Mouse (Mus musculus) midbrain, embryonic 15.5 days (tissue): ENCODE measurements around the gene Smim20. TPM values are rescaled to one million over a fixed set of nuclear protein-coding genes. Genes with fewer than 3 reads are reported as not detected.
A peak's percentile ranks its signal among the peaks of the same experiment; 100 is the strongest.

ENCODE experiments used
- ATAC-seq: fragments of 200-750 bp; cut with Nextera tagmentation; replicated peaks from 2 replicates; pipeline ENCODE4 v1.8.0; 2017; ENCODE audit warnings: moderate TSS enrichment
- H3K27ac ChIP-seq: fragments of 300-500 bp; sonication (generic); 2 replicates; pipeline ENCODE4 v1.5.1; 2015; ENCODE audit warnings: mild to moderate bottlenecking, inconsistent platforms
- H3K27me3 ChIP-seq: fragments of 300-500 bp; sonication (generic); replicated peaks from 2 replicates; pipeline ENCODE4 v1.6.1; 2015; ENCODE audit warnings: inconsistent platforms
- H3K36me3 ChIP-seq: fragments of 300-500 bp; sonication (generic); replicated peaks from 2 replicates; pipeline ENCODE4 v1.6.1; 2015; ENCODE audit warnings: inconsistent platforms
- H3K4me1 ChIP-seq: fragments of 300-500 bp; sonication (generic); 2 replicates; pipeline ENCODE4 v1.6.1; 2015; ENCODE audit warnings: inconsistent platforms
- H3K4me2 ChIP-seq: fragments of 300-500 bp; sonication (generic); 2 replicates; pipeline ENCODE4 v1.6.1; 2015; ENCODE audit warnings: inconsistent platforms, mild to moderate bottlenecking, moderate library complexity
- H3K4me3 ChIP-seq: fragments of 300-500 bp; sonication (generic); 2 replicates; pipeline ENCODE4 v1.5.1; 2015; ENCODE audit warnings: mild to moderate bottlenecking, inconsistent platforms
- H3K9ac ChIP-seq: fragments of 300-500 bp; sonication (generic); 2 replicates; pipeline ENCODE4 v1.6.1; 2015; ENCODE audit warnings: mild to moderate bottlenecking, inconsistent platforms
- H3K9me3 ChIP-seq: fragments of 300-500 bp; sonication (generic); 2 replicates; pipeline ENCODE4 v1.6.1; 2016; ENCODE audit warnings: inconsistent platforms
- WGBS: fragments of 180-500 bp; shearing (Covaris S2); methylation state at CpG from one replicate; pipeline ENCODE4 v1.1.7; 2015; ENCODE audit warnings: mixed read lengths; 5-methylcytosine and 5-hydroxymethylcytosine counted together
- polyA plus RNA-seq: library from polyadenylated mRNA; unstranded; fragments of >200 nt; fragmentation: Nextera tagmentation; extraction: Ambion mirVana; gene quantifications from 2 replicates; pipeline ENCODE4 v1.2.1, GENCODE M21; 2015

The Smim20 gene
- polyA plus RNA-seq, 1 experiment from 2014 or later: 67.8 TPM

DNA sequence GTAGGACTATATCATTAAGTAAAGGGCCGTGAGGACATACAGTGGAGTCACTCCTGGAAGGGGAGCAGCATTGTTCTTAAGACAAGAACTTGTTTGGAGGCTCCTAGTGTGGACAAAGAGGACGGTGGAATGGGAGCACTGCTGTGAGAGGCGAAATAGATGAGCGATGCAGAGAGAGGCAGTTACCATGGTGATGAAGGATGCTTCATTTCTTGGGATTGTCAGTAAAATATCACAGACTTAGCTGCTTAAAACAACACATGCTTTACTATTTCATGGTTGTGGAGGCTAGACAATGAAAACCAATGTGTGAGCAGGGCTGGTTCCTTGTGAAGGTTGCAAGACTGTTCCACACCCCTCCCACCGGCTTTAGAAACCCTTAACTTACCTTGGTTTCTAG, 27.7 kb downstream of the Smim20 start:
- Histone ChIP-seq H3K4me2 (no peak overlapping the region), H3K36me3 (no peaks in the 10 kb centered on the region), H3K4me1 (no peaks in the 10 kb centered on the region), H3K27me3 (no peaks in the 10 kb centered on the region), H3K9ac (no peak overlapping the region), H3K27ac (no peak overlapping the region), H3K9me3 (no peaks in the 10 kb centered on the region), H3K4me3 (no peak overlapping the region)
- 56% methylated on average over 5 of the region's 5 CpGs for WGBS
- ATAC-seq: peak; percentile 70

DNA sequence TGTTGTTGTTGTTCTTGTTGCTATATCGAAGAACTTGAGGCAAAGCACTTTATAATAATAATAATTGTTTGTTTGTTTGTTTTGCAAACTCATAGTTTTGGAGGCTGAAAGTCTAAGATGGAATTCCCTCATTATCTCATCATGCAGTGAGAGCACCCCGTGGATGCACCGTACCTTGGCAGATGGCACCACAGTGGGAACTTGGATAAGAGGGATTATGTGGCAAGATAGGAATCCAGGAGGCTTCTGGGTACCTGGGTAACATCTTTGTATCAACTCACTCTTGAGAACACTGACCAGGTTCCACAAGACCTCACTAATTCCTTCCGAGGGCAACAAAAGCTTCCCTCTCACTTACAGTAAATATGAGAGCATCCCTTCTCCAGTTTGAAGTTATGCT, 30.1 kb downstream of the Smim20 start:
- no peaks in the 10 kb centered on the region for H3K27me3 ChIP-seq
- WGBS: 83% methylated on average over 4 of the region's 4 CpGs
- ATAC-seq: no peak
- H3K9ac ChIP-seq: no peak overlapping the region
- H3K4me2 ChIP-seq: no peak overlapping the region
- H3K9me3 ChIP-seq: no peaks in the 10 kb centered on the region
- no peaks in the 10 kb centered on the region for H3K4me1 ChIP-seq
- no peaks in the 10 kb centered on the region for H3K36me3 ChIP-seq
- no peak overlapping the region for H3K27ac ChIP-seq
- no peak overlapping the region for H3K4me3 ChIP-seq

DNA sequence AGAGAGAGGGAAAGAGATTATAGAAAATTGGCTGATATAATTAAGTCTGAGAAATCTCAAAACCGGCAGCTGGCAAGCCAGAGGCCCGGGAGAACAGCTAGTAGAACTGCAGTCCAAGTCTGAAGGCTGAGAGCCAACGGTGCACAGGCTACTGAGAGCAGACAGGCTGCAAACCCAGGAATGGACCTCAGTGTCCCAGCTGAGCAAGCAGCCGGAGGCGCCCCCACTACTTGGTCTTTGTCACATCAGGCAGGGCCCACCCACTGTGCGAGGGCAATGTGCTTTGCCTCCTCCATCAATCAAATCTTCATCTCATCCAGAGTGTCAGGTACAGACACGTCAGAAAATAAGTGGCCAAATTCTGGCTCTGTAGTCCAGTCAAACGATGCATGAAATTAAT, 34.6 kb downstream of the Smim20 start:
- ATAC-seq: no peak
- Histone ChIP-seq H3K4me2 (no peak overlapping the region), H3K9me3 (no peaks in the 10 kb centered on the region), H3K4me3 (no peak overlapping the region), H3K27me3 (no peaks in the 10 kb centered on the region), H3K9ac (no peak overlapping the region), H3K4me1 (no peaks in the 10 kb centered on the region), H3K27ac (no peak overlapping the region), H3K36me3 (no peaks in the 10 kb centered on the region)
- 81% methylated on average over 8 of the region's 8 CpGs for WGBS

DNA sequence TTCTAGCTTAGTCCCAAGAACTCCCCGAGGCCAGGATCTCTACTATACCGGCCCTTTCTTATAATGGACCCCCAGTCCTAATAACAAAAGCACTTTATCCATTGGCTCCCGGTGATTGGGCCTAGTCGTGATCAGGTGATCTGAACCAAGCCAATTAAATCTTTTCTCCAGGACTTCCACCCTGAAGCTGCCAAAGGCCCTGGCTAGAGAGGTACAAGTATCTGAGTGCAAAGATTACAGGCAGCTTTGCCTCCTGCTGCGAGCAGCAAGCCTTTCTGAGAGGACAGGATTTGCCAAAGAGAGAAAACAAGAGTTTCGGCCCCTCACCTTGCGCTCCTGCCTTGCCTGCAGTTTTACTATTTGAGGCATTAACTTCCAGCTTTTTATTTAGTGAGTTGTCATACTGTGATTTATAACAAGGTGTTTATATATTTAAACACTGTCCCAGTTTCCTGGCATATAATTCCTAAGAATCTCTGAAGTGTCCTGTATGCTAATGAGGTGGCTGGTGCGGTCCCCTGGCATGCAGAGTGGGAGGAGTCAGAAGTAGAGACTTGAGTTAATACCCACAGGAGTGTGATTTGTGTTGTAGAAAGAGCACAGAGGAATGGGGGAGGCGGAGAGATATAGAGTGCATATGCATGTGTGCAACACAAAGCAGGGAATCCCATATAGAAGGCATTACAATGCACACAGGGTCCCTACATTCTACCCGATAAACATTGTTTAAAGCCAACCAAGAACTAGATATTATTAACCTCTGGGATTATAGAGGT, 36.2 kb downstream of the Smim20 start:
- no peak overlapping the region for H3K4me2 ChIP-seq
- H3K27me3 ChIP-seq: no peaks in the 10 kb centered on the region
- H3K9me3 ChIP-seq: no peaks in the 10 kb centered on the region
- no peaks in the 10 kb centered on the region for H3K36me3 ChIP-seq
- ATAC-seq: no peak
- no peak overlapping the region for H3K27ac ChIP-seq
- H3K4me3 ChIP-seq: no peak overlapping the region
- 73% methylated on average over 10 of the region's 10 CpGs for WGBS
- no peak overlapping the region for H3K9ac ChIP-seq
- H3K4me1 ChIP-seq: no peaks in the 10 kb centered on the region

DNA sequence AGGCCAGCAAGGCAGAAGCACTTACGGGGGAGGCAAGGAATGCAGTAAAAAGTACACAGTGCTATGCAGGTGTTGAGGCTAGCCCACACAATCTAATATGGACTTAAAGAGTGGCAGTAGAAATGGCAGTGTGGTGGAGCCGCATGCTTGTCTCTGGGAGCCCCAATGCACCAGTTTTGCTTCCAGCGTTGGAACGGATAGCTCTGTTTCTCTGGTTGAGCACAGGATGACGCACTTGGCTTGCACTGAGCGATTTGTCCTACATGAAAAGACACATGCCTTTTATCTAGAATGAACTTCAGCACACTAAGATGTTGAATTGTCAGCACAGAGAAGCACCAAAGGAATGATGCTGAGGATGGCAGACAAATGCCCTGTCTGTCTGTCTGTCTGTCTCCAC, 37.1 kb downstream of the Smim20 start:
- no peak for ATAC-seq
- Histone ChIP-seq H3K4me2 (no peak overlapping the region), H3K27me3 (no peaks in the 10 kb centered on the region), H3K27ac (no peak overlapping the region), H3K4me1 (no peaks in the 10 kb centered on the region), H3K4me3 (no peak overlapping the region), H3K9me3 (no peaks in the 10 kb centered on the region), H3K9ac (no peak overlapping the region), H3K36me3 (no peaks in the 10 kb centered on the region)
- 95% methylated on average over 6 of the region's 6 CpGs for WGBS

DNA sequence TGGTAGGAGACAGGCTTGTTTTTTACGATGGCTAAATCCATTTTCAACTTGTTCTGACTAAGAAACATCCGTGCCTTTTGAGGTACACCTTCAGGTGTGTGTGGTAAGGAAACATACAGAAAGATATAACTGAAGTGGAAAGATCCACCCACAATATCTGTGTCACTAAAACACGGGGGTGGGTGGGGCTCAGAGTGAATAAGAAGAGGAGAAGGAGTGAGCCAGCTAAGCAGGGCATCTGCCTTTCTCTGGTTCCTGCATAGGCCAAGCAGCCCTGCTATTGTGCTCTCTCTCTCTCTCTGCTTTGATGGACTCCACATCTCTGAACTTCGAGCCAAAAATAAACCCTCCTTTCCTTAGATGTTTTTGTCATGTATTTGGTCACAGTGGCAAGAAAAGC, 38.1 kb downstream of the Smim20 start:
- no peak overlapping the region for H3K4me2 ChIP-seq
- H3K27me3 ChIP-seq: no peaks in the 10 kb centered on the region
- no peak overlapping the region for H3K27ac ChIP-seq
- H3K4me3 ChIP-seq: no peak overlapping the region
- H3K9me3 ChIP-seq: no peaks in the 10 kb centered on the region
- 65% methylated on average over 4 of the region's 4 CpGs for WGBS
- H3K9ac ChIP-seq: no peak overlapping the region
- H3K36me3 ChIP-seq: no peaks in the 10 kb centered on the region
- no peak for ATAC-seq
- no peaks in the 10 kb centered on the region for H3K4me1 ChIP-seq

DNA sequence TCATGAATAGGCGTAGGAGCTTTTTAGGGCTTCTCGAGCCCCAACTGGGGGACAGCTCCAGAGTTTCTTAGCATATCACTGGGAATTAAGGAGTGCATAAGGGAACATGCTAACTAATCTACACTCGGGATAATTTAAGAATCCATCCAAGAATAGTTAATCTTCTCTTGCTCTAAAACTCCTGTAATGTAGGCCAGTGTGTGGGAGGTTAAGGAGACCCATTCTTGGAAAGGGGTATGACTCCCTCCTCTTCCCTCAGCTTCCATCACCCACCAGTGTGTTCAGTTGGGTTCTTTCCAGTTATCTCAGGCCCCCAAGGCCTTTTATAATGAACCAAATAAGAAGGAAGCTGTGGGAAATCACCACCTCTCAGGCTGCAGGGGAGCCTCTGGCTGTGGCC, 40.0 kb downstream of the Smim20 start:
- no peak overlapping the region for H3K4me3 ChIP-seq
- WGBS: 88% methylated on average over 3 of the region's 3 CpGs
- no peak for ATAC-seq
- H3K27me3 ChIP-seq: no peaks in the 10 kb centered on the region
- H3K9me3 ChIP-seq: no peaks in the 10 kb centered on the region
- H3K4me1 ChIP-seq: no peaks in the 10 kb centered on the region
- no peak overlapping the region for H3K27ac ChIP-seq
- no peaks in the 10 kb centered on the region for H3K36me3 ChIP-seq
- no peak overlapping the region for H3K9ac ChIP-seq
- no peak overlapping the region for H3K4me2 ChIP-seq

DNA sequence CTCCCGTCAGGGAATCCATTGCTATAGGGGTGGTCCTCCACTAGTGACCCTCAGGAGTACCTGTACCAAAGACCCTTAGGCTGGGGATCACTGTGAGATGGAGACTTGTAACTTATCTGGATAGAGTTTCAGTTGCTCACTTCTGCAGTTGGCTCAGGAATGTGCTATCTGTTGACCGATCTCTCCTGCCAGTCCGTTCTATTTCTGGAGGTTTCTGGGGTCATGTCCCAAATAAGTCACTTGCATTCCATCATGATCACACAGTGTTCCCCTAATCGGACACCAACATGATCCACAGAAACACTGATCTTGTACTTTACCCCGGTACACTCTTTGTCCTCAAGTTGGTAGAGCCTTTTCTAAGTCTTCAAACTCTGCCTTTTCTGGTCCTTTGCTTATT, 40.6 kb downstream of the Smim20 start:
- no peak for ATAC-seq
- no peak overlapping the region for H3K4me2 ChIP-seq
- H3K27ac ChIP-seq: no peak overlapping the region

DNA sequence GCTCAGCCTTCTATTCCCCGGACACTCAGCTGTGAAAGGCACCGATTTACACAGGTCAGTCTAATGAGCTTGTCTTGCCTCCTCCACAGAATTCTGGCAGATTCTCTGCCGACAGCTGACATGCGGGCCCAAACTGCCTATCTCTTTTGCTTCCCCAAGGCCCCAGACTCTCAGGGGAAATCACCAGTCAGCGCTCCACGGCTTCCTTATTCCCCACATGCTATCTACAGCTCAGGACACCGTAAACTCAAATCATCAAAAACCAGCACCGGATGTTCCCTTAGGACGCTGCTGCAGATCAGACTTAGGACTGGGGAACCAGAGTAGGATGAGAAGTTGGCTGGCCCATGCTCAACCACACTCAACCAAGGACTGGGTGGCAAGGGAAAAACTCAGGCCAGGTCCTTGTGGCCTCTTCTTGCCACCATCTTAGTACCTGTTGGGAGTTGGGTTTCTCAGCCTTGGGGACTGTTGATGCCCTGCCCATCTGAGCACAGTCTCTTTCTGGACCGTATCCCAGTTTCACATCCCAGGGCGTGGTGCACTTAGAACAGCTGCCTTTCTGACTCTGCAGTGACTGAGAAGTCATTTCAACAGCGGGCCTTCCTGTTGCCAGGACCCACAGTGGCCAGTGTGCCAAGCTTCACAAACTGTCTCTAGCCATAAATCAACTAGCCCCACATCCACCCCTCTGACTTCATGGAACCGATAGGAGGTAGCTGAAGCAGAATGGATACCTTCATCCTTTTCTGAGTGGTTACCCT, 47.7 kb downstream of the Smim20 start:
- ATAC-seq: no peak
- Histone ChIP-seq H3K27me3 (no peaks in the 10 kb centered on the region), H3K4me1 (no peaks in the 10 kb centered on the region), H3K4me3 (no peak overlapping the region), H3K9me3 (no peaks in the 10 kb centered on the region), H3K4me2 (no peak overlapping the region), H3K36me3 (no peaks in the 10 kb centered on the region), H3K9ac (no peak overlapping the region), H3K27ac (no peak overlapping the region)
- 82% methylated on average over 13 of the region's 13 CpGs for WGBS

More for the DNA sequence above, 40.6 kb downstream of the Smim20 start:
- 96% methylated on average over 5 of the region's 5 CpGs for WGBS
- no peaks in the 10 kb centered on the region for H3K9me3 ChIP-seq
- no peaks in the 10 kb centered on the region for H3K36me3 ChIP-seq
- no peaks in the 10 kb centered on the region for H3K27me3 ChIP-seq
- H3K4me3 ChIP-seq: no peak overlapping the region
- no peak overlapping the region for H3K9ac ChIP-seq
- H3K4me1 ChIP-seq: no peaks in the 10 kb centered on the region

DNA sequence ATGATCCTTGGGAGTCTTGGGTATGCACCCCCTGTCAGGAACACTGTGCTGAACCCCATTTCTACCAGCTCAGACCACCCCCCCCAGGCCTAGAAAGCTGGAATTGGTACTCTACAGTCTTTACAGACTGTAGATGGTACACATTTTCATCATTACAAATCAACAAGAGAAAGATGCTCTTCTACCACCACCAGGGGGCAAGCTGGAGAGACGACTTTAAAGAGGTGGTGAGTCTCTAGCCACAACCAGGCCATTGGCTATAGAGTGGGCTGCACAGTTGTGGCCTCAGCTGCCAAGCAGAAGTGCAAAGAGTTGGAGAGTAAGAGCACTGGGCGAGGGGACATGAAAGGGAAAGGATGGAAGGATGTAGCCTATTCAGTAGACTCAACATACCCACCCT, 48.9 kb downstream of the Smim20 start:
- H3K4me2 ChIP-seq: no peak overlapping the region
- H3K36me3 ChIP-seq: no peaks in the 10 kb centered on the region
- no peaks in the 10 kb centered on the region for H3K4me1 ChIP-seq
- 66% methylated on average over 2 of the region's 2 CpGs for WGBS
- no peaks in the 10 kb centered on the region for H3K9me3 ChIP-seq
- no peak for ATAC-seq
- no peaks in the 10 kb centered on the region for H3K27me3 ChIP-seq
- no peak overlapping the region for H3K9ac ChIP-seq
- no peak overlapping the region for H3K27ac ChIP-seq
- no peak overlapping the region for H3K4me3 ChIP-seq

DNA sequence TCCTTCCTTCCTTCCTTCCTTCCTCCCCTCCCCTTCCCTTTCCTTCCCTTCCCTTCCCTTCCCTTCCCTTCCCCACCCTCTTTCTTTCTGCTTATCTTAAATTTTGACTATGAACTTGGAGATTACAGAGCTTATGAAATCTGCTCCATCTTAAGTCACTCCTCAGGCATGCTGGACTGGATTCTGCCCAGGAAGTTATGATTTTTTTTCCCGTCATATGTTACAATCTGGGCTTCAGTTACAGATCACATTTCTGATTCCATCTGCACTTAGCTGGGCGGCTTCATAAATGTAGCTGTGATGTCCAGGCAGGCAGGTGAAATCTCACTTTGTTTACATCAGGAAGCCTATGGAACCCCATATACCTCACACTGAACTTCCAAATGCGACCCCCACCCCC, 50.5 kb downstream of the Smim20 start:
- Histone ChIP-seq H3K4me1 (no peaks in the 10 kb centered on the region), H3K36me3 (no peaks in the 10 kb centered on the region), H3K4me2 (no peak overlapping the region), H3K27me3 (no peaks in the 10 kb centered on the region), H3K27ac (no peak overlapping the region), H3K9me3 (no peaks in the 10 kb centered on the region), H3K4me3 (no peak overlapping the region), H3K9ac (no peak overlapping the region)
- 76% methylated on average over 3 of the region's 3 CpGs for WGBS
- no peak for ATAC-seq

DNA sequence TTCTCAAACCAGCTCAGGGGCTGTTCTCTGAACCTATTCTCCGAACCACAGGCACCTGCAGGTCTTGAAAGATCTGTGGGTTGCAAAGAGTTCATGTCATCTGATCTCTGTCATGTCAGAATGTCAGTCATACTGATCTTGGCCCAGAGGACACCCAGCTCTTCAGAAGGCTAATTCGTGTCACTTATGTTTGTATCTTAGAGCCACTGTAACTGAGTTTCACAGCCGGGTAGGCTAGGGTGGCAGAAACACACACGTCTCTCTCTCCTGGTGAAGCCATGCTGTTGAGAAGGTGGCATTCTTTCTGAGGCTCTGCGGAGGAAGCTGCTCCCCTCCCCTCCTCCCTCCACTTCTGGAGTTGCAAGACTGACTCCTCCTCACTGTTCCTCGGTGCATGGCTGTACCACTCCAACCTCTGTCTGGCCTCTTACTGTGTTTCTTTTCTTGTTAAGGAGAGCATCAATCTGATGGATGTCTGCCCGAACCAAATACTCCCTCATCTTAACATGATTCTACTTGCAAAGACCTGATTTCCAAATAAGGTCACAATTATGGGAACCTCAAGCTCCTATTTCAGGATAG, 51.1 kb downstream of the Smim20 start:
- 89% methylated on average over 7 of the region's 7 CpGs for WGBS
- H3K36me3 ChIP-seq: no peaks in the 10 kb centered on the region
- no peak for ATAC-seq
- no peak overlapping the region for H3K27ac ChIP-seq
- no peaks in the 10 kb centered on the region for H3K4me1 ChIP-seq
- H3K4me3 ChIP-seq: no peak overlapping the region
- no peaks in the 10 kb centered on the region for H3K9me3 ChIP-seq
- H3K9ac ChIP-seq: no peak overlapping the region
- H3K4me2 ChIP-seq: no peak overlapping the region
- H3K27me3 ChIP-seq: no peaks in the 10 kb centered on the region
